19 mouse cellular contexts compared by ENCODE assay signal in the genomic region with DNA sequence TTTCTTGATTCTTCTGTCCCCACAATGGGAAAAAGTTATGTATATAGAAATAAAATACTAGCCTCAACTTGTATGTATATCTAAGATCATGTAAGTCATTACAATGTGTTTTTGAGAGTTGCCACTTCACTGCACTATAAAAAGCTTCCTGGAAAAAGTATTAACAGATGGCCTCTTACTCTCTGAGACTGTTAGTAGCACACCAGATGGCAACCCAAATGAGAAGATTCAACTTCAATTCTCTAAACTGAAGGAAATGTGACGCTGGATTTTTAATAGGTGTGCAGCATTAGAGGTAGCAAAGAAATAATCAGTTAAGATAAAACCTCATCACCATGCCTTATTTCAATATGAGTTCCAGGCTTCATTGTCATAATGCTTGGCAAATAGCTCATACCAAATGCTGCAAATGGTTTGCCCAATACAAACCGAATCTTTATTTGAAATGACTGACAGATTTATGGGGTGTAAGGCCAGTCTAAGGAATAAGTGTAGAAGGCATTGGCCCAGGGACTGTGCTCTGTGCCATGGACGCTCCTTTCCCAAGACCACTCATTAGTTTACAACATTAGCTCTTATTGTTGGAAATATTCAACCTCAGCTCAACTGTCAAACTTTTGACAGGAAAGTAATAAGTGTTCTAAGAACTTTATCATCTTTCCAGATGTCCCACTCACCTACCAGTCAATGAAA. TPM values are rescaled to one million over a fixed set of nuclear protein-coding genes. Genes with fewer than 3 reads are reported as not detected.
DNase-seq lines count a peak whose midpoint lies in the region; ATAC-seq and TF ChIP-seq lines count a peak whose summit lies in the region.
"Had no signal": no experiment of that assay in that cellular context is flagged by ENCODE, and none has a peak within 500 bp of the region (broad histone marks: within the 10 kb centered on the region; RNA-seq: fewer than 3 reads in every experiment).

No protein-coding gene starts in this region.

- H3K4me1 ChIP-seq in forebrain, embryonic 13.5 days: no peaks in the 10 kb centered on the region
- no peaks in the 10 kb centered on the region for H3K4me1 ChIP-seq in forebrain, embryonic 12.5 days
- no peaks in the 10 kb centered on the region for H3K4me1 ChIP-seq in forebrain, postnatal 0 days (ENCODE audit: insufficient read depth)
- no peaks in the 10 kb centered on the region for H3K4me1 ChIP-seq in hindbrain, embryonic 10.5 days (replicated peaks)
- H3K4me1 ChIP-seq: embryonic facial prominence, embryonic 15.5 days; heart, embryonic 15.5 days; intestine, embryonic 15.5 days had no signal

- H3K9ac ChIP-seq in forebrain, embryonic 13.5 days: no peak overlapping the region
- no peak overlapping the region for H3K9ac ChIP-seq in forebrain, embryonic 12.5 days
- H3K9ac ChIP-seq in forebrain, postnatal 0 days: no peak overlapping the region
- H3K9ac ChIP-seq: embryonic facial prominence, embryonic 15.5 days; heart, embryonic 15.5 days; hindbrain, embryonic 14.5 days; intestine, embryonic 15.5 days had no signal

- H3K9me3 ChIP-seq in forebrain, embryonic 13.5 days (replicated peaks): no peaks in the 10 kb centered on the region
- H3K9me3 ChIP-seq in forebrain, embryonic 12.5 days: no peaks in the 10 kb centered on the region
- H3K9me3 ChIP-seq in forebrain, postnatal 0 days (ENCODE audit: low read length): no peaks in the 10 kb centered on the region
- no peaks in the 10 kb centered on the region for H3K9me3 ChIP-seq in hindbrain, embryonic 10.5 days
- H3K9me3 ChIP-seq: embryonic facial prominence, embryonic 15.5 days; heart, embryonic 15.5 days; intestine, embryonic 15.5 days had no signal

- H3K36me3 ChIP-seq in forebrain, embryonic 13.5 days (ENCODE audit: poor library complexity, severe bottlenecking): no peaks in the 10 kb centered on the region
- H3K36me3 ChIP-seq in forebrain, embryonic 12.5 days (replicated peaks): no peaks in the 10 kb centered on the region
- H3K36me3 ChIP-seq in forebrain, postnatal 0 days (ENCODE audit: insufficient read depth): no peaks in the 10 kb centered on the region
- H3K36me3 ChIP-seq in hindbrain, embryonic 10.5 days: no peaks in the 10 kb centered on the region
- H3K36me3 ChIP-seq: embryonic facial prominence, embryonic 15.5 days; heart, embryonic 15.5 days; intestine, embryonic 15.5 days had no signal

- WGBS in forebrain, embryonic 13.5 days: 75% methylated on average over 3 of the region's 3 CpGs
- 85% methylated on average over 3 of the region's 3 CpGs for WGBS in forebrain, embryonic 12.5 days
- 58% methylated on average over 3 of the region's 3 CpGs for WGBS in forebrain, postnatal 0 days
- WGBS in hindbrain, embryonic 10.5 days: 86% methylated on average over 3 of the region's 3 CpGs

- H3K4me3 ChIP-seq in forebrain, embryonic 13.5 days: no peak overlapping the region
- H3K4me3 ChIP-seq in forebrain, embryonic 12.5 days (replicated peaks): no peak overlapping the region
- no peak overlapping the region for H3K4me3 ChIP-seq in forebrain, postnatal 0 days (ENCODE audit: low read depth, low read length)
- no peak overlapping the region for H3K4me3 ChIP-seq in hindbrain, embryonic 10.5 days
- H3K4me3 ChIP-seq: embryonic facial prominence, embryonic 15.5 days; erythroblast, embryonic 14.5 days; heart, adult 2 months; heart, embryonic 15.5 days; intestine, embryonic 15.5 days had no signal

- no peak for TF ChIP-seq CTCF in forebrain, postnatal 0 days (IDR thresholded peaks at IDR 0.05; ENCODE audit: low read depth)

- H3K27me3 ChIP-seq in forebrain, embryonic 13.5 days: no peaks in the 10 kb centered on the region
- no peaks in the 10 kb centered on the region for H3K27me3 ChIP-seq in forebrain, embryonic 12.5 days
- no peaks in the 10 kb centered on the region for H3K27me3 ChIP-seq in forebrain, postnatal 0 days (ENCODE audit: insufficient read depth, low read length)
- no peaks in the 10 kb centered on the region for H3K27me3 ChIP-seq in hindbrain, embryonic 10.5 days (ENCODE audit: insufficient read depth, poor library complexity, severe bottlenecking)
- H3K27me3 ChIP-seq: embryonic facial prominence, embryonic 15.5 days; heart, embryonic 15.5 days; intestine, embryonic 15.5 days had no signal

- intact Hi-C loops in left cerebral cortex, postnatal 10 days (cut with DNase I): no loop called here

- 0 out of 2 replicates have a peak, but pooled peaks have one; percentile 27 for ATAC-seq in forebrain, embryonic 13.5 days
- no peak for ATAC-seq in forebrain, embryonic 12.5 days (ENCODE audit: low FRiP score)
- ATAC-seq in forebrain, postnatal 0 days: peak; percentile 42
- ATAC-seq: intestine, embryonic 15.5 days had no signal

- H3K4me2 ChIP-seq in forebrain, embryonic 13.5 days: no peak overlapping the region
- H3K4me2 ChIP-seq in forebrain, embryonic 12.5 days: no peak overlapping the region
- H3K4me2 ChIP-seq in forebrain, postnatal 0 days (ENCODE audit: low read depth): no peak overlapping the region
- H3K4me2 ChIP-seq: embryonic facial prominence, embryonic 15.5 days; heart, embryonic 11.5 days; heart, embryonic 15.5 days; hindbrain, embryonic 14.5 days; intestine, embryonic 15.5 days had no signal

- peak; percentile 24 for DNase-seq in layer of hippocampus, adult 9-10 months (ENCODE audit: low spot score)
- no peak for DNase-seq in layer of hippocampus, postnatal 36 days
- peak; percentile 31 for DNase-seq in forebrain, postnatal 0 days
- no peak for DNase-seq in hindbrain, embryonic 10.5 days (ENCODE audit: low spot score)
- no peak for DNase-seq in left cerebral cortex, postnatal 10 days (ENCODE audit: extremely low spot score in 1 of 2, low spot score in 2 of 2)
- DNase-seq: adrenal gland, postnatal 10 days; cerebellum, postnatal 14 days; embryo, embryonic 11 days; gastrocnemius, postnatal 14 days; heart, adult 2 months; heart, postnatal 14 days had no signal

- no peak overlapping the region for H3K27ac ChIP-seq in forebrain, embryonic 13.5 days
- no peak overlapping the region for H3K27ac ChIP-seq in forebrain, embryonic 12.5 days
- no peak overlapping the region for H3K27ac ChIP-seq in forebrain, postnatal 0 days (ENCODE audit: low read depth, low read length)
- no peak overlapping the region for H3K27ac ChIP-seq in hindbrain, embryonic 10.5 days
- H3K27ac ChIP-seq: embryonic facial prominence, embryonic 15.5 days; heart, adult 2 months; heart, embryonic 15.5 days; hindbrain, embryonic 14.5 days; intestine, embryonic 15.5 days had no signal

RNA-seq across cellular contexts. Expression of gene Ids, which starts 49.8 kb away (rescaled TPM):
- 10.1 and 10.3 TPM in 2 replicates for polyA plus RNA-seq in forebrain, embryonic 13.5 days (2015; fragmentation: Nextera tagmentation; extraction: Ambion mirVana)
- 5.4 and 5.5 TPM in 2 replicates for polyA plus RNA-seq in forebrain, embryonic 12.5 days (2016; fragmentation: Nextera tagmentation; extraction: Ambion mirVana)
- total RNA-seq in layer of hippocampus, postnatal 36 days (2021): 100 to 1,000 TPM; 294 to 309 TPM
- 106 and 142 TPM in 2 replicates for total RNA-seq in forebrain, postnatal 0 days (2014; rRNA removed)
- 17.3 and 21.7 TPM in 2 replicates for polyA plus RNA-seq in forebrain, postnatal 0 days (2015; fragmentation: Nextera tagmentation; extraction: Ambion mirVana)
- polyA plus RNA-seq in hindbrain, embryonic 10.5 days (2016; fragmentation: Nextera tagmentation; extraction: Ambion mirVana): 2.1 and 2.6 TPM in 2 replicates
- 100 to 1,000 TPM; 376 to 413 TPM for total RNA-seq in left cerebral cortex, postnatal 10 days (2021)

Comparison
In these comparisons a context has a peak if more than half of its experiments do, and no peak if none do; other contexts are left out.
1. DNase-seq: peak in layer of hippocampus, adult 9-10 months (single experiment) and forebrain, postnatal 0 days (single experiment); none in layer of hippocampus, postnatal 36 days (0 of 2), hindbrain, embryonic 10.5 days (single experiment) and left cerebral cortex, postnatal 10 days (0 of 2).